Mouse (Mus musculus) heart, embryonic 13.5 days (tissue): Measurements from ENCODE around the gene Pemt. TPM values are rescaled to one million over a fixed set of nuclear protein-coding genes. Genes with fewer than 3 reads are reported as not detected.
A peak's percentile ranks its signal among the peaks of the same experiment; 100 is the strongest.

Source experiments
- ATAC-seq: fragments of 200-750 bp; cut with Nextera tagmentation; 2 replicates; pipeline ENCODE4 v1.8.0; 2017; ENCODE audit warnings: moderate TSS enrichment; ENCODE audit not compliant: insufficient number of reproducible peaks, low FRiP score, low TSS enrichment; ENCODE audit errors: extremely low read depth
- H3K27ac ChIP-seq: fragments of 300-500 bp; sonication (generic); replicated peaks from 2 replicates; pipeline ENCODE4 v1.5.1; 2015; ENCODE audit warnings: moderate library complexity, mild to moderate bottlenecking, inconsistent platforms
- H3K27me3 ChIP-seq: fragments of 300-500 bp; sonication (generic); replicated peaks from 2 replicates; pipeline ENCODE4 v1.6.1; 2015; ENCODE audit warnings: mild to moderate bottlenecking, inconsistent platforms
- H3K36me3 ChIP-seq: fragments of 300-500 bp; sonication (generic); 2 replicates; pipeline ENCODE4 v1.6.1; 2015; ENCODE audit warnings: mild to moderate bottlenecking, inconsistent platforms
- H3K4me1 ChIP-seq: fragments of 300-500 bp; sonication (generic); 2 replicates; pipeline ENCODE4 v1.6.1; 2015; ENCODE audit warnings: inconsistent platforms
- H3K4me2 ChIP-seq: fragments of 300-500 bp; sonication (generic); 2 replicates; pipeline ENCODE4 v1.6.1; 2015; ENCODE audit warnings: inconsistent platforms, mild to moderate bottlenecking, moderate library complexity
- H3K4me3 ChIP-seq: fragments of 300-500 bp; sonication (generic); 2 replicates; pipeline ENCODE4 v1.5.1; 2015; ENCODE audit warnings: moderate library complexity, mild to moderate bottlenecking, inconsistent platforms
- H3K9ac ChIP-seq: fragments of 300-500 bp; sonication (generic); 2 replicates; pipeline ENCODE4 v1.6.1; 2015; ENCODE audit warnings: inconsistent platforms, mild to moderate bottlenecking, moderate library complexity
- H3K9me3 ChIP-seq: fragments of 300-500 bp; sonication (generic); 2 replicates; pipeline ENCODE4 v1.6.1; 2016; ENCODE audit warnings: inconsistent platforms
- WGBS: fragments of 180-500 bp; shearing (Covaris S2); methylation state at CpG from one replicate; pipeline ENCODE4 v1.1.7; 2015; ENCODE audit warnings: mixed read lengths; 5-methylcytosine and 5-hydroxymethylcytosine counted together
- polyA plus RNA-seq: library from polyadenylated mRNA; unstranded; fragments of >200 nt; fragmentation: Nextera tagmentation; extraction: Ambion mirVana; gene quantifications from 2 replicates; pipeline ENCODE4 v1.2.1, GENCODE M21; 2015

Gene Pemt
- polyA plus RNA-seq, result 12.8 and 13.7 TPM in 2 replicates

GRCm38 (mm10) chr11:60046058-60046735 lies at the start of gene Pemt:
Gene Pemt (minus strand): TSS chr11:60046489.
- 0% methylated on average over 44 of the region's 44 CpGs for WGBS
- Histone ChIP-seq H3K4me1 (peaks cover 12% of the 10 kb centered on the region), H3K27me3 (0 out of 2 replicates have a peak, but pooled peaks cover 3% of the 10 kb centered on the region), H3K27ac (peak within 1 kb of the TSS; percentile 92), H3K36me3 (no peaks in the 10 kb centered on the region), H3K4me2 (peak within 1 kb of the TSS; percentile 78), H3K4me3 (peak within 1 kb of the TSS; percentile 68), H3K9me3 (no peaks in the 10 kb centered on the region), H3K9ac (peak within 1 kb of the TSS; percentile 81)
- ATAC-seq, result peak; percentile 95

- Histone ChIP-seq H3K4me3 (no peak overlapping the region), H3K9me3 (no peaks in the 10 kb centered on the region), H3K4me2 (no peak overlapping the region), H3K27ac (no peak overlapping the region), H3K4me1 (peaks cover 62% of the 10 kb centered on the region), H3K9ac (0 out of 2 replicates have a peak overlapping the region, but pooled peaks have one; percentile 30), H3K36me3 (no peaks in the 10 kb centered on the region), H3K27me3 (no peaks in the 10 kb centered on the region)
- WGBS, result 51% methylated on average over 9 of the region's 9 CpGs
- ATAC-seq, result no peak
Measured at GRCm38 (mm10) chr11:60094909-60095810, 48.9 kb upstream of the Pemt start.

GRCm38 (mm10) chr11:60093984-60094587 lies 47.8 kb upstream of the Pemt start:
- Histone ChIP-seq H3K4me1 (peaks cover 52% of the 10 kb centered on the region), H3K4me2 (no peak overlapping the region), H3K27me3 (no peaks in the 10 kb centered on the region), H3K9ac (0 out of 2 replicates have a peak overlapping the region, but pooled peaks have one; percentile 30), H3K27ac (no peak overlapping the region), H3K4me3 (no peak overlapping the region), H3K36me3 (no peaks in the 10 kb centered on the region), H3K9me3 (no peaks in the 10 kb centered on the region)
- WGBS, result 46% methylated on average over 7 of the region's 7 CpGs
- ATAC-seq, result no peak

GRCm38 (mm10) chr11:60093227-60093626 lies 46.9 kb upstream of the Pemt start:
- H3K9me3 ChIP-seq, result no peaks in the 10 kb centered on the region
- H3K36me3 ChIP-seq, result no peaks in the 10 kb centered on the region
- H3K4me2 ChIP-seq, result no peak overlapping the region
- no peaks in the 10 kb centered on the region for H3K27me3 ChIP-seq
- peaks cover 52% of the 10 kb centered on the region for H3K4me1 ChIP-seq
- H3K27ac ChIP-seq, result peak overlapping the region; percentile 48
- no peak for ATAC-seq
- no peak overlapping the region for H3K4me3 ChIP-seq
- no peak overlapping the region for H3K9ac ChIP-seq

- Histone ChIP-seq H3K4me2 (no peak overlapping the region), H3K36me3 (no peaks in the 10 kb centered on the region), H3K27me3 (no peaks in the 10 kb centered on the region), H3K9me3 (no peaks in the 10 kb centered on the region), H3K27ac (no peak overlapping the region), H3K9ac (no peak overlapping the region), H3K4me3 (no peak overlapping the region), H3K4me1 (peaks cover 50% of the 10 kb centered on the region)
- 72% methylated on average over 7 of the region's 7 CpGs for WGBS
- ATAC-seq, result no peak
Measured at GRCm38 (mm10) chr11:60091422-60091761, 45.1 kb upstream of the Pemt start.

- WGBS, result 44% methylated on average over 5 of the region's 5 CpGs
- ATAC-seq, result no peak
- H3K27ac ChIP-seq, result no peak overlapping the region
- peaks cover 45% of the 10 kb centered on the region for H3K4me1 ChIP-seq
- no peak overlapping the region for H3K9ac ChIP-seq
- H3K4me3 ChIP-seq, result no peak overlapping the region
- H3K9me3 ChIP-seq, result no peaks in the 10 kb centered on the region
- H3K36me3 ChIP-seq, result no peaks in the 10 kb centered on the region
- H3K4me2 ChIP-seq, result no peak overlapping the region
- H3K27me3 ChIP-seq, result no peaks in the 10 kb centered on the region
Measured at GRCm38 (mm10) chr11:60090696-60091421, 44.6 kb upstream of the Pemt start.

GRCm38 (mm10) chr11:60088947-60089346 lies 42.7 kb upstream of the Pemt start:
- Histone ChIP-seq H3K27me3 (no peaks in the 10 kb centered on the region), H3K36me3 (no peaks in the 10 kb centered on the region), H3K9me3 (no peaks in the 10 kb centered on the region), H3K27ac (no peak overlapping the region), H3K9ac (no peak overlapping the region), H3K4me3 (no peak overlapping the region), H3K4me1 (peaks cover 26% of the 10 kb centered on the region), H3K4me2 (no peak overlapping the region)
- 49% methylated on average over 4 of the region's 4 CpGs for WGBS
- ATAC-seq, result no peak; the same call in 1 of the 2 replicates

GRCm38 (mm10) chr11:60086676-60087075 lies 40.4 kb upstream of the Pemt start:
- 71% methylated on average over 1 of the region's 1 CpGs for WGBS
- H3K9me3 ChIP-seq, result no peaks in the 10 kb centered on the region
- no peak overlapping the region for H3K4me2 ChIP-seq
- no peaks in the 10 kb centered on the region for H3K27me3 ChIP-seq
- H3K4me3 ChIP-seq, result no peak overlapping the region
- ATAC-seq, result no peak
- H3K4me1 ChIP-seq, result peaks cover 6% of the 10 kb centered on the region; the same call in 1 of the 2 replicates
- H3K27ac ChIP-seq, result no peak overlapping the region
- H3K36me3 ChIP-seq, result no peaks in the 10 kb centered on the region
- H3K9ac ChIP-seq, result no peak overlapping the region

GRCm38 (mm10) chr11:60084589-60084988 lies 38.3 kb upstream of the Pemt start:
- Histone ChIP-seq H3K4me1 (no peaks in the 10 kb centered on the region), H3K4me3 (no peak overlapping the region), H3K9ac (no peak overlapping the region), H3K4me2 (no peak overlapping the region), H3K36me3 (no peaks in the 10 kb centered on the region), H3K27me3 (no peaks in the 10 kb centered on the region), H3K9me3 (no peaks in the 10 kb centered on the region), H3K27ac (no peak overlapping the region)
- ATAC-seq, result no peak
- WGBS, result 45% methylated on average over 2 of the region's 2 CpGs

GRCm38 (mm10) chr11:60076790-60077189 lies 30.5 kb upstream of the Pemt start:
- ATAC-seq, result no peak
- Histone ChIP-seq H3K4me2 (no peak overlapping the region), H3K36me3 (no peaks in the 10 kb centered on the region), H3K9ac (no peak overlapping the region), H3K9me3 (no peaks in the 10 kb centered on the region), H3K27me3 (no peaks in the 10 kb centered on the region), H3K4me1 (peaks cover 8% of the 10 kb centered on the region), H3K27ac (no peak overlapping the region), H3K4me3 (no peak overlapping the region)
- WGBS, result 14% methylated on average over 4 of the region's 4 CpGs

GRCm38 (mm10) chr11:60076183-60076582 lies 29.9 kb upstream of the Pemt start:
- H3K4me3 ChIP-seq, result no peak overlapping the region
- no peaks in the 10 kb centered on the region for H3K36me3 ChIP-seq
- ATAC-seq, result no peak
- 80% methylated on average over 3 of the region's 3 CpGs for WGBS
- H3K9me3 ChIP-seq, result no peaks in the 10 kb centered on the region
- H3K27me3 ChIP-seq, result no peaks in the 10 kb centered on the region
- H3K9ac ChIP-seq, result no peak overlapping the region
- H3K4me2 ChIP-seq, result no peak overlapping the region
- H3K4me1 ChIP-seq, result peaks cover 8% of the 10 kb centered on the region
- H3K27ac ChIP-seq, result no peak overlapping the region
